Mouse (Mus musculus) left cerebral cortex, adult 2 months (tissue): Measurements from ENCODE around the gene Ccdc194. TPM values are rescaled to one million over a fixed set of nuclear protein-coding genes. Genes with fewer than 3 reads are reported as not detected.

ENCODE experiments used
- DNase-seq, 2 experiments: peaks; one replicate each; pipeline ENCODE4 v3.0.0; 2021 to 2022; ENCODE audit warnings: low spot score in 2 of 2, mixed read lengths in 1 of 2; ENCODE audit errors: extremely low spot score in 1 of 2
- H3K27ac ChIP-seq: fragments of 200-600 bp; 2 replicates; pipeline ENCODE4 v1.8.1; 2022
- H3K4me3 ChIP-seq: fragments of 200-600 bp; 2 replicates; pipeline ENCODE4 v1.8.1; 2022
- CTCF ChIP-seq: fragments of 200-600 bp; IDR thresholded peaks from 2 replicates; pipeline ENCODE4 v1.8.1; 2022; ENCODE audit warnings: antibody characterized with exemption, mild to moderate bottlenecking, moderate library complexity
- intact Hi-C: fragments of 180-260 bp; cut with DNase I; formaldehyde crosslinking; loops from one replicate; pipeline ENCODE4 v1.15.1; 2025
- total RNA-seq, 2 experiments: library from RNA; stranded (reverse); gene quantifications; 2 replicates each; pipeline ENCODE4 v1.2.3; 2021

Gene Ccdc194
- total RNA-seq, 2 experiments from 2014 or later = not detected

GRCm38 (mm10) chr8:71470146-71470912, 55.2 kb downstream of the Ccdc194 start:
- Histone ChIP-seq H3K4me3 (peak overlapping the region; percentile 65), H3K27ac (peak overlapping the region; percentile 92)
- TF ChIP-seq CTCF = no peak
- DNase-seq = no peak
- intact Hi-C loops = no loop called here

Other genes with a start within 250 kb of the Ccdc194 start
- 100 to 1,000 TPM; 110 to 113 TPM for gene Use1, start 158.9 kb downstream of the Ccdc194 start, total RNA-seq
- 10 to 100 TPM; 16.6 to 19.0 TPM for gene Ocel1, start 154.4 kb downstream of the Ccdc194 start, total RNA-seq
- gene Nr2f6, start 143.8 kb downstream of the Ccdc194 start, total RNA-seq = 10 to 100 TPM; 41.7 to 44.8 TPM
- 1 to 10 TPM; 4.6 to 4.7 TPM for gene Ushbp1, start 129.9 kb downstream of the Ccdc194 start, total RNA-seq
- 100 to 1,000 TPM in 1 of 2 experiments, 10 to 100 TPM in 1; 97.3 to 107 TPM for gene Babam1, start 128.8 kb downstream of the Ccdc194 start, total RNA-seq
- under 1 TPM; 0.35 to 0.36 TPM for gene Ankle1, start 119.7 kb downstream of the Ccdc194 start, total RNA-seq
- 100 to 1,000 TPM; 302 to 335 TPM for gene Abhd8, start 62.1 kb downstream of the Ccdc194 start, total RNA-seq
- 10 to 100 TPM; 49.2 to 57.1 TPM for gene Mrpl34, start 60.8 kb downstream of the Ccdc194 start, total RNA-seq
- 10 to 100 TPM; 75.0 to 87.0 TPM for gene Dda1, start 56.5 kb downstream of the Ccdc194 start, total RNA-seq
- gene Ano8, start 39.7 kb downstream of the Ccdc194 start, total RNA-seq = 10 to 100 TPM; 62.5 to 64.0 TPM
- 10 to 100 TPM; 33.0 to 37.4 TPM for gene Gtpbp3, start 37.6 kb downstream of the Ccdc194 start, total RNA-seq
- gene Plvap, start 14.0 kb downstream of the Ccdc194 start, total RNA-seq = 1 to 10 TPM; 8.5 to 9.1 TPM
- 1 to 10 TPM; 3.5 to 4.0 TPM for gene Bst2, start 11.7 kb upstream of the Ccdc194 start, total RNA-seq
- 10 to 100 TPM; 37.2 to 37.6 TPM for gene Mvb12a, start 17.2 kb upstream of the Ccdc194 start, total RNA-seq
- not detected for gene Tmem221, start 33.2 kb upstream of the Ccdc194 start, total RNA-seq
- under 1 TPM in 1 of 2 experiments, not detected in 1; 0.11 TPM for gene Nxnl1, start 40.9 kb upstream of the Ccdc194 start, total RNA-seq
- 100 to 1,000 TPM; 108 to 109 TPM for gene Slc27a1, start 43.2 kb upstream of the Ccdc194 start, total RNA-seq
- gene Pgls, start 66.5 kb upstream of the Ccdc194 start, total RNA-seq = 10 to 100 TPM; 29.1 to 33.0 TPM
- gene Fam129c, start 71.9 kb upstream of the Ccdc194 start, total RNA-seq = 1 to 10 TPM; 3.1 to 4.0 TPM
- 10 to 100 TPM; 47.2 to 50.9 TPM for gene Colgalt1, start 85.3 kb upstream of the Ccdc194 start, total RNA-seq
- 100 to 1,000 TPM; 313 to 351 TPM for gene Unc13a, start 146.0 kb upstream of the Ccdc194 start, total RNA-seq
- gene Jak3, start 150.6 kb upstream of the Ccdc194 start, total RNA-seq = 1 to 10 TPM; 5.5 to 5.8 TPM
- 1 to 10 TPM; 1.2 to 4.7 TPM for gene Insl3, start 163.5 kb upstream of the Ccdc194 start, total RNA-seq
- gene B3gnt3, start 176.1 kb upstream of the Ccdc194 start, total RNA-seq = under 1 TPM; 0.68 to 0.79 TPM
- 100 to 1,000 TPM; 184 TPM for gene Fcho1, start 200.0 kb upstream of the Ccdc194 start, total RNA-seq